Mouse (Mus musculus): ENCODE measurements around the gene Gabarapl2.

- TF ChIP-seq CTCF (IDR thresholded peaks at IDR 0.05; ENCODE audit: low read depth), result no peak
- TF ChIP-seq EP300 (IDR thresholded peaks at IDR 0.05; ENCODE audit: low read depth), result no peak
These were observed 19.5 kb upstream of the Gabarapl2 start for GRCm38 (mm10) chr8:111920971-111921370.

Data from heart, postnatal 0 days (tissue).